Mouse (Mus musculus) midbrain, embryonic 12.5 days (tissue): Measurements from ENCODE around the gene Ccdc171. TPM values are rescaled to one million over a fixed set of nuclear protein-coding genes. Genes with fewer than 3 reads are reported as not detected.
A peak's percentile ranks its signal among the peaks of the same experiment; 100 is the strongest.

ENCODE experiments used
- ATAC-seq: fragments of 200-750 bp; cut with Nextera tagmentation; 2 replicates; pipeline ENCODE4 v1.8.0; 2017; ENCODE audit warnings: low read depth, moderate TSS enrichment, moderate library complexity; ENCODE audit not compliant: low FRiP score
- H3K27ac ChIP-seq: fragments of 300-500 bp; sonication (generic); replicated peaks from 2 replicates; pipeline ENCODE4 v1.5.1; 2016; ENCODE audit warnings: mild to moderate bottlenecking
- H3K27me3 ChIP-seq: fragments of 300-500 bp; sonication (generic); 2 replicates; pipeline ENCODE4 v1.6.1; 2016; ENCODE audit warnings: mild to moderate bottlenecking
- H3K36me3 ChIP-seq: fragments of 300-500 bp; sonication (generic); 2 replicates; pipeline ENCODE4 v1.6.1; 2016
- H3K4me1 ChIP-seq: fragments of 300-500 bp; sonication (generic); 2 replicates; pipeline ENCODE4 v1.6.1; 2016
- H3K4me2 ChIP-seq: fragments of 300-500 bp; sonication (generic); replicated peaks from 2 replicates; pipeline ENCODE4 v1.6.1; 2016; ENCODE audit warnings: mild to moderate bottlenecking, moderate library complexity
- H3K4me3 ChIP-seq: fragments of 300-500 bp; sonication (generic); 2 replicates; pipeline ENCODE4 v1.5.1; 2016; ENCODE audit warnings: mild to moderate bottlenecking
- H3K9ac ChIP-seq: fragments of 300-500 bp; sonication (generic); replicated peaks from 2 replicates; pipeline ENCODE4 v1.6.1; 2016; ENCODE audit warnings: mild to moderate bottlenecking, moderate library complexity
- H3K9me3 ChIP-seq: fragments of 300-500 bp; sonication (generic); 2 replicates; pipeline ENCODE4 v1.6.1; 2016; ENCODE audit warnings: mild to moderate bottlenecking
- WGBS: fragments of 180-500 bp; shearing (Covaris S2); methylation state at CpG from one replicate; pipeline ENCODE4 v1.1.7; 2016; 5-methylcytosine and 5-hydroxymethylcytosine counted together
- polyA plus RNA-seq: library from polyadenylated mRNA; unstranded; fragments of >200 nt; fragmentation: Nextera tagmentation; extraction: Ambion mirVana; gene quantifications from 2 replicates; pipeline ENCODE4 v1.2.1, GENCODE M21; 2016

The Ccdc171 gene
- polyA plus RNA-seq, 1 experiment from 2014 or later, result 6.3 TPM

- no peak overlapping the region for H3K9ac ChIP-seq
- 80% methylated on average over 4 of the region's 4 CpGs for WGBS
- no peaks in the 10 kb centered on the region for H3K27me3 ChIP-seq
- H3K4me3 ChIP-seq, result no peak overlapping the region
- no peak for ATAC-seq
- peaks cover 7% of the 10 kb centered on the region; the same call in 1 of the 2 replicates for H3K4me1 ChIP-seq
- no peaks in the 10 kb centered on the region for H3K36me3 ChIP-seq
- no peak overlapping the region for H3K27ac ChIP-seq
- no peak overlapping the region for H3K4me2 ChIP-seq
- H3K9me3 ChIP-seq, result no peaks in the 10 kb centered on the region
Measured at GRCm38 (mm10) chr4:83739891-83740277, 214.5 kb downstream of the Ccdc171 start.

- 41% methylated on average over 12 of the region's 12 CpGs for WGBS
- H3K4me3 ChIP-seq, result no peak overlapping the region
- H3K4me2 ChIP-seq, result peak overlapping the region; percentile 30
- peak; percentile 82 for ATAC-seq
- H3K36me3 ChIP-seq, result no peaks in the 10 kb centered on the region
- no peak overlapping the region for H3K9ac ChIP-seq
- peaks cover 7% of the 10 kb centered on the region; the same call in 1 of the 2 replicates for H3K4me1 ChIP-seq
- H3K9me3 ChIP-seq, result no peaks in the 10 kb centered on the region
- peak overlapping the region; percentile 8; the same call in 1 of the 2 replicates for H3K27ac ChIP-seq
- no peaks in the 10 kb centered on the region for H3K27me3 ChIP-seq
Measured at GRCm38 (mm10) chr4:83742806-83743460, 217.6 kb downstream of the Ccdc171 start.

- no peak for ATAC-seq
- no peaks in the 10 kb centered on the region for H3K36me3 ChIP-seq
- H3K4me3 ChIP-seq, result no peak overlapping the region
- H3K27ac ChIP-seq, result no peak overlapping the region
- H3K9me3 ChIP-seq, result no peaks in the 10 kb centered on the region
- 89% methylated on average over 6 of the region's 6 CpGs for WGBS
- H3K9ac ChIP-seq, result no peak overlapping the region
- no peak overlapping the region for H3K4me2 ChIP-seq
- no peaks in the 10 kb centered on the region for H3K4me1 ChIP-seq
- H3K27me3 ChIP-seq, result no peaks in the 10 kb centered on the region
Measured at GRCm38 (mm10) chr4:83775136-83775535, 249.8 kb downstream of the Ccdc171 start.

- Histone ChIP-seq H3K9me3 (no peaks in the 10 kb centered on the region), H3K4me2 (no peak overlapping the region), H3K4me1 (no peaks in the 10 kb centered on the region), H3K27me3 (no peaks in the 10 kb centered on the region), H3K27ac (no peak overlapping the region), H3K4me3 (no peak overlapping the region), H3K36me3 (no peaks in the 10 kb centered on the region), H3K9ac (no peak overlapping the region)
- ATAC-seq, result no peak
- 93% methylated on average over 4 of the region's 4 CpGs for WGBS
Measured at GRCm38 (mm10) chr4:83780044-83780443, 254.7 kb downstream of the Ccdc171 start.

GRCm38 (mm10) chr4:83785115-83785514 lies 259.8 kb downstream of the Ccdc171 start:
- no peaks in the 10 kb centered on the region for H3K36me3 ChIP-seq
- H3K4me3 ChIP-seq, result no peak overlapping the region
- ATAC-seq, result no peak
- no peaks in the 10 kb centered on the region for H3K9me3 ChIP-seq
- no peaks in the 10 kb centered on the region for H3K27me3 ChIP-seq
- H3K4me1 ChIP-seq, result no peaks in the 10 kb centered on the region
- H3K4me2 ChIP-seq, result no peak overlapping the region
- no peak overlapping the region for H3K27ac ChIP-seq
- no peak overlapping the region for H3K9ac ChIP-seq
- WGBS, result 98% methylated on average over 2 of the region's 2 CpGs

GRCm38 (mm10) chr4:83791811-83792210 lies 266.5 kb downstream of the Ccdc171 start:
- no peak overlapping the region for H3K9ac ChIP-seq
- H3K27ac ChIP-seq, result no peak overlapping the region
- no peak for ATAC-seq
- no peaks in the 10 kb centered on the region for H3K9me3 ChIP-seq
- WGBS, result 18% methylated on average over 13 of the region's 13 CpGs
- no peak overlapping the region for H3K4me2 ChIP-seq
- H3K36me3 ChIP-seq, result no peaks in the 10 kb centered on the region
- H3K4me1 ChIP-seq, result peaks cover 15% of the 10 kb centered on the region
- no peak overlapping the region for H3K4me3 ChIP-seq
- no peaks in the 10 kb centered on the region for H3K27me3 ChIP-seq

- peak overlapping the region; percentile 30 for H3K27ac ChIP-seq
- WGBS, result 15% methylated on average over 9 of the region's 9 CpGs
- H3K4me1 ChIP-seq, result peaks cover 15% of the 10 kb centered on the region
- no peaks in the 10 kb centered on the region for H3K9me3 ChIP-seq
- H3K36me3 ChIP-seq, result no peaks in the 10 kb centered on the region
- H3K9ac ChIP-seq, result no peak overlapping the region
- peak overlapping the region; percentile 23; the same call in 1 of the 2 replicates for H3K4me3 ChIP-seq
- peak; percentile 65 for ATAC-seq
- no peaks in the 10 kb centered on the region for H3K27me3 ChIP-seq
- H3K4me2 ChIP-seq, result peak overlapping the region; percentile 45
Measured at GRCm38 (mm10) chr4:83794315-83794922, 269.1 kb downstream of the Ccdc171 start.

GRCm38 (mm10) chr4:83794930-83795459 lies 269.6 kb downstream of the Ccdc171 start:
- peak overlapping the region; percentile 30 for H3K27ac ChIP-seq
- no peaks in the 10 kb centered on the region for H3K36me3 ChIP-seq
- 17% methylated on average over 5 of the region's 5 CpGs for WGBS
- no peaks in the 10 kb centered on the region for H3K27me3 ChIP-seq
- peak overlapping the region; percentile 45 for H3K4me2 ChIP-seq
- H3K4me3 ChIP-seq, result no peak overlapping the region
- peaks cover 15% of the 10 kb centered on the region for H3K4me1 ChIP-seq
- ATAC-seq, result peak; percentile 44; the same call in 1 of the 2 replicates
- H3K9ac ChIP-seq, result no peak overlapping the region
- no peaks in the 10 kb centered on the region for H3K9me3 ChIP-seq

- H3K36me3 ChIP-seq, result no peaks in the 10 kb centered on the region
- 81% methylated on average over 14 of the region's 14 CpGs for WGBS
Measured at GRCm38 (mm10) chr4:83797976-83798375, 272.6 kb downstream of the Ccdc171 start.

GRCm38 (mm10) chr4:83798674-83799430 lies 273.5 kb downstream of the Ccdc171 start:
- no peaks in the 10 kb centered on the region for H3K9me3 ChIP-seq
- WGBS, result 92% methylated on average over 21 of the region's 21 CpGs
- H3K4me2 ChIP-seq, result no peak overlapping the region
- ATAC-seq, result no peak
- no peaks in the 10 kb centered on the region for H3K36me3 ChIP-seq
- H3K9ac ChIP-seq, result no peak overlapping the region
- H3K4me3 ChIP-seq, result no peak overlapping the region
- H3K27me3 ChIP-seq, result peaks cover 3% of the 10 kb centered on the region; the same call in 1 of the 2 replicates
- H3K27ac ChIP-seq, result no peak overlapping the region
- H3K4me1 ChIP-seq, result peaks cover 8% of the 10 kb centered on the region

More at GRCm38 (mm10) chr4:83797976-83798375, 272.6 kb downstream of the Ccdc171 start:
- Histone ChIP-seq H3K9ac (no peak overlapping the region), H3K9me3 (no peaks in the 10 kb centered on the region), H3K4me3 (no peak overlapping the region), H3K27ac (no peak overlapping the region), H3K4me2 (no peak overlapping the region), H3K4me1 (peaks cover 8% of the 10 kb centered on the region), H3K27me3 (peaks cover 3% of the 10 kb centered on the region; the same call in 1 of the 2 replicates)
- no peak for ATAC-seq

GRCm38 (mm10) chr4:83800402-83800801 lies 275.1 kb downstream of the Ccdc171 start:
- no peak overlapping the region for H3K9ac ChIP-seq
- H3K27ac ChIP-seq, result no peak overlapping the region
- no peaks in the 10 kb centered on the region for H3K36me3 ChIP-seq
- WGBS, result 73% methylated on average over 3 of the region's 3 CpGs
- no peak overlapping the region for H3K4me3 ChIP-seq
- ATAC-seq, result no peak
- H3K27me3 ChIP-seq, result peaks cover 3% of the 10 kb centered on the region; the same call in 1 of the 2 replicates
- H3K4me1 ChIP-seq, result no peaks in the 10 kb centered on the region; the same call in 1 of the 2 replicates
- H3K4me2 ChIP-seq, result no peak overlapping the region
- H3K9me3 ChIP-seq, result no peaks in the 10 kb centered on the region

GRCm38 (mm10) chr4:83816925-83817324 lies 291.6 kb downstream of the Ccdc171 start:
- Histone ChIP-seq H3K4me2 (no peak overlapping the region), H3K4me1 (no peaks in the 10 kb centered on the region), H3K36me3 (no peaks in the 10 kb centered on the region), H3K9me3 (no peaks in the 10 kb centered on the region), H3K27ac (no peak overlapping the region), H3K9ac (no peak overlapping the region), H3K27me3 (no peaks in the 10 kb centered on the region), H3K4me3 (no peak overlapping the region)
- ATAC-seq, result no peak
- WGBS, result 87% methylated on average over 4 of the region's 4 CpGs
